Mouse (Mus musculus): Measurements from ENCODE around the gene Fndc1.

Gene Fndc1

GRCm38 (mm10) chr17:7826819-7827515, at the start of gene Fndc1:
Fndc1 (minus strand) TSS chr17:7827302.
- peak; percentile 58 to 66 for DNase-seq

GRCm38 (mm10) chr17:7876541-7876940, 49.4 kb upstream of the Fndc1 start:
- DNase-seq = peak in 1 of 2 experiments; percentile 18

- DNase-seq = peak; percentile 79 to 90
Measured at GRCm38 (mm10) chr17:7875941-7876461, 48.9 kb upstream of the Fndc1 start.

- DNase-seq = no peak
Measured at GRCm38 (mm10) chr17:7874776-7875531, 47.9 kb upstream of the Fndc1 start.

GRCm38 (mm10) chr17:7873382-7873781, 46.3 kb upstream of the Fndc1 start:
- DNase-seq = peak in 1 of 2 experiments; percentile 31

- no peak for DNase-seq
Measured at GRCm38 (mm10) chr17:7871800-7872199, 44.7 kb upstream of the Fndc1 start.

GRCm38 (mm10) chr17:7870862-7871605, 43.9 kb upstream of the Fndc1 start:
- DNase-seq = no peak

GRCm38 (mm10) chr17:7869114-7869513, 42.0 kb upstream of the Fndc1 start:
- DNase-seq = no peak

GRCm38 (mm10) chr17:7868631-7869030, 41.5 kb upstream of the Fndc1 start:
- DNase-seq = peak; percentile 70 to 78

- peak; percentile 18 to 29 for DNase-seq
Measured at GRCm38 (mm10) chr17:7864740-7865139, 37.6 kb upstream of the Fndc1 start.

GRCm38 (mm10) chr17:7863745-7864144, 36.6 kb upstream of the Fndc1 start:
- peak; percentile 60 to 79 for DNase-seq

GRCm38 (mm10) chr17:7860845-7861360, 33.8 kb upstream of the Fndc1 start:
- no peak for DNase-seq

GRCm38 (mm10) chr17:7857658-7858057, 30.6 kb upstream of the Fndc1 start:
- DNase-seq = peak in 1 of 2 experiments; percentile 18

- peak; percentile 5 to 42 for DNase-seq
Measured at GRCm38 (mm10) chr17:7855851-7856250, 28.7 kb upstream of the Fndc1 start.

- DNase-seq = peak in 1 of 2 experiments; percentile 9
Measured at GRCm38 (mm10) chr17:7851979-7852378, 24.9 kb upstream of the Fndc1 start.

GRCm38 (mm10) chr17:7851527-7851926, 24.4 kb upstream of the Fndc1 start:
- DNase-seq = no peak

- peak in 1 of 2 experiments; percentile 3 for DNase-seq
Measured at GRCm38 (mm10) chr17:7850246-7850645, 23.1 kb upstream of the Fndc1 start.

- DNase-seq = no peak
Measured at GRCm38 (mm10) chr17:7840505-7841290, 13.6 kb upstream of the Fndc1 start.

GRCm38 (mm10) chr17:7827586-7827985, 484 bp upstream of the Fndc1 start:
- DNase-seq = no peak

- no peak for DNase-seq
Measured at GRCm38 (mm10) chr17:7825416-7825815, 1.7 kb downstream of the Fndc1 start.

GRCm38 (mm10) chr17:7821553-7822186, 5.4 kb downstream of the Fndc1 start:
- peak in 1 of 2 experiments; percentile 54 for DNase-seq

All from kidney, postnatal 25 days (tissue).